Mouse (Mus musculus) adrenal gland, postnatal 10 days (tissue): ENCODE results near the gene Evx2. TPM values are rescaled to one million over a fixed set of nuclear protein-coding genes. Genes with fewer than 3 reads are reported as not detected.

Experiments used
- DNase-seq: peaks from one replicate; pipeline ENCODE4 v3.0.0; 2021; ENCODE audit warnings: mixed read lengths
- long read RNA-seq, 2 experiments: library from polyadenylated mRNA; stranded (forward); transcript quantifications; one replicate each; pipeline ENCODE4 v2.0.0; 2021
- total RNA-seq, 2 experiments: library from RNA; stranded (reverse); gene quantifications; 2 replicates each; pipeline ENCODE4 v1.2.3; 2021

Gene Evx2
- total RNA-seq, result not detected
- long read RNA-seq, experiment 1, result 0 reads
- long read RNA-seq, experiment 2, result 0 reads

DNA sequence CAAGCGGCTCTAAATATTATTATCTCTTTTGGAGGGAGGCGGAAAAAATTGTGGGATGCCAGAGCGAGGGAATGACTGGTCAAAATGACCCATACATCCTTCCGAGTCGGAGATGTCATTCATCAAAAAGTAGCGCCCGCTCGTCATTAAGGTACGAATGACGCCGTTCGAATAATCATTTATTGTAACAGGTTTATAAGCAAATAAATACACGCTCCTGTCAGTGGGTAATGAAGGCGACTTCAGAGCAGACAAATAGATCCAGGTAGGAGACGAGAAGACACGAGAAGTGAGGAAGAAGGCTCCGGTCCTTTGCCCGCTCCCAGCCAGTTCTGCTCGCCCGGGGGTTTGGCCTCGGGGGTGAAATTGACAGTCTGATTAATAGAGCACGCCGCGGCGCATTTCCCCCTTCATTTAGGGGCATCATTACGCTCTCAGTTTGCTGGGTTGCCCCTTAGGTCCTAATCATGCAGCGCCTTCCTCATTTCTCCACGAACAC, at the start of gene Evx2:
Gene Evx2, minus strand, starts transcription at position 51 of the 499 bp plus-strand sequence.
- no peak for DNase-seq

GRCm38 (mm10) chr2:74708676-74709075, 49.3 kb upstream of the Evx2 start:
- peak; percentile 60 for DNase-seq

GRCm38 (mm10) chr2:74707599-74707998, 48.2 kb upstream of the Evx2 start:
- DNase-seq, result peak; percentile 3

DNA sequence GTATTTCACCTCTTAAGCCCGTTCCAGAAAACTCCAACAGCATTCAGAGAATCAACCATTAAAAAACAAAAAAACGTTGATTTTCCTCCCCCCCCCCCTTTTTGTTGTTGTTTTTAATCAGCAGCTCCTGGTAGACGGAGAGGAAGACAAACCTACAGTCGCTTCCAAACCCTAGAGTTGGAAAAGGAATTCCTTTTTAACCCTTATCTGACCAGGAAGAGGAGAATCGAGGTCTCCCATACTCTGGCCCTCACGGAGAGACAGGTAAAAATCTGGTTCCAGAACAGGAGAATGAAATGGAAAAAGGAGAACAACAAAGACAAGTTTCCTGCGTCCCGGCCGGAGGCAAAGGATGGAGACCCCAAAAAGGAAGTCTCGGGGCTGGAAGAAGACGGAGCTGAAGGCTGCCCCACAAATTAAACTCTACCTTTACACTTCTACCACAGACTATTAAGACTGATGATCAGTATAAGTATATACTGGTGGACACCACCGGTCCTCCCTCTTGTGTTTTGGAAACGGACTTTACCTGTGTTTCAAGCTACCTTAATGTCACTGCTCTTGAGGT, 47.1 kb upstream of the Evx2 start:
- no peak for DNase-seq

DNA sequence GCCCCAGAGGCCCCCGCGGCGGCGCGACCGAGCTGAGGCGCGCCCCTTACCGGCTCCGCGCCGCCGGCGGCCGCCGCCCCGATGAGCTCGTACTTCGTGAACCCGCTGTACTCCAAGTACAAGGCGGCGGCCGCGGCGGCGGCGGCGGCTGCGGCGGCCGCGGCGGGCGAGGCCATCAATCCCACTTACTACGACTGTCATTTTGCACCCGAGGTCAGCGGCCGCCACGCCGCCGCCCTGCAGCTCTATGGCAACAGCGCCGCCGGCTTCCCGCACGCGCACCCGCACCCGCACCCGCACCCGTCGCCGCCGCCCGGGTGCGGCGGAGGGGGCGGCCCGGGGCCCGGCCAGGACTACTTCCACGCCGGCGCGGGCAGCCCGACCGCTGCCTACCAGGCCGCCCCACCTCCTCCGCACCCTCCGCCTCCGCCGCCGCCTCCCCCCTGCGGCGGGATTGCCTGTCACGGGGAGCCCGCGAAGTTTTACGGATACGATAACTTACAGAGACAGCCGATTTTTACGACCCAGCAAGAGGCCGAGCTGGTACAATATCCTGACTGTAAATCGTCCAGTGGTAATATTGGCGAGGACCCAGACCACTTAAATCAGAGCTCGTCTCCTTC, 46.2 kb upstream of the Evx2 start:
- peak; percentile 78 for DNase-seq

DNA sequence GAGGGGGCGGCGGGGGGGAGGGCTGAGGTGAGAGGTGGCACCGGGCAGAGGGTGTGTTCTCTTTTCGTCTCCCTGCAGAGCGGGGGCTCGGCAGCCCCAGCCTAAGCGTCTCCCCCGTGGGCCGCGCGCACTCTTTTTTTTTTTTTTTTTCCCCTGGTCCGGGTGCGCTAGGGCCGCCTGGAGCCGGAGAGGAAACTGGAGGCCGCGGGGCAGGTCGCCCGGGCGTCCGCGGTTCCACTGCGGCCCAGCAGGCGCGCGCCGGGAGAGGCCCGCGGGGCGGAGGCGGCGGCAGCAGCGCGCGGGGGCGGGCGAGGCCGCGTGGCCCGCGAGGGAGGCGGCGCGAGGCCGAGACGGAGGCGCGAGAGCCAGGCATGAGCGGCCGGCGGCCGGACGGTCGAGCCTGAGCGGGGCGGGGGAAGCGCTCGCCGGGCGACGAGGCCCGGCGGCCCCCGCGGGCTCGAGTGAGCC, 45.7 kb upstream of the Evx2 start:
- peak; percentile 68 for DNase-seq

DNA sequence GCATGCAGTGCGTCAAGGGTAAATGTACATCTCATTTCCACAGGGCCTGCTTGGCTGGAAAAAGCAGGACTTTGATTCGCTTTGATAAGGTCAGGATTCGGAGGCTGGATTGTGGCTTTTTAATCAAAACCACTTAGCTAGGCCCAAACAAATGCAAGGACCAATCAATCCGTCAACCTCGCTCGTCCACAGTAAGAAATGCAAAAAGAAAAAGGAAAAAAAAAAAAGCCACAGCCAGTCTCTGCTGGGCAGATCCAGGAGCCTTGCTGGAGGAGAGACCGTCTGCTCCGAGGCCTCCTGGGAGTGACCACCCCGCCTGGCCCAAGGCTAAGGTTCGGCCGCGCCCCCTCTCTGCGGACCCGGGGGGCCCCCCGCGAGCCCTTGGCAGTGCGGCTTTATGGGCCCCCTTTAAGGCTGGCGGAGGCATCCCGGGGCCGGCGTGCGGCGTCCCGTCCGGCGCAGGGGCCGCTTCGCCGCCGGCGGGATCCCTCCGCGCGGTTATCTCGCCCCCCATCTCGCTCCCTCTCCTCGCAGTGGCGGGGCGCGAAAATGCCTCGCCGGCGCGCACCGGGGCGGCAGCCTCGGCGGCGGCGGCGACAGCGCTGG, 45.1 kb upstream of the Evx2 start, which contains the start of gene Hoxd8:
Gene Hoxd8, plus strand, starts transcription at position 223 of the 606 bp plus-strand sequence.
- DNase-seq, result peak; percentile 88

DNA sequence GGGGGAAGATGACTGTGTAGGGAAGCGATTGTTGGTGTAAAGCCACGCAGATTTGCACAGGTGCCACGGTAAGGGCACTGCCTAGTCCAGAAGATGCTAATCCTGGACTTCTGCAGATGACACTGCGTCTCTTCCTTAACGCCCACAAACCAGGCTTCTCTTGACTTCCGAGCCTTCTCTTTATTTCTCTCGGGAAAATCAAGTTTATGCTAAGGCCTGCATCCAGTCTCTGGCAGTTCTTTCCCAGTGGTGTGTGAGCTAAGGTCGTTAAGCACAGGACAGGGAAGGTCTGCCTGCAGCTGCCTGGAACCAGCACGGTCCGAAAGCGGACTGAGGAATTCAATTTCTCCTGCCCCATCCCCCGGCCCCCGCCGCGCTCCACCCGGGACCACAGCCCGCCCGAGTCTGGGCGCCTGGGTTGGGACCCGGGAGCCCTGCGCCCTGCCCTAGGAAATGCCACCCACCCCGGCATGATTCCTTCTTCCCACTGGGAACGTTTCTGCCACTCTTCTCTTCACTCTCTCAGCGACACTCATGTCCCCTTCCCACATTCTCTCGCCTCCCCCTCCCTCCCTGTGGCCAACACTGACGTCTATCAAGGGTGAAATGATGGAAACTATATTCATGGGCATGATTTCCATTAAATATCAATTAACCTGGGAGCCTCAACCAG, 44.5 kb upstream of the Evx2 start:
- peak; percentile 23 for DNase-seq

DNA sequence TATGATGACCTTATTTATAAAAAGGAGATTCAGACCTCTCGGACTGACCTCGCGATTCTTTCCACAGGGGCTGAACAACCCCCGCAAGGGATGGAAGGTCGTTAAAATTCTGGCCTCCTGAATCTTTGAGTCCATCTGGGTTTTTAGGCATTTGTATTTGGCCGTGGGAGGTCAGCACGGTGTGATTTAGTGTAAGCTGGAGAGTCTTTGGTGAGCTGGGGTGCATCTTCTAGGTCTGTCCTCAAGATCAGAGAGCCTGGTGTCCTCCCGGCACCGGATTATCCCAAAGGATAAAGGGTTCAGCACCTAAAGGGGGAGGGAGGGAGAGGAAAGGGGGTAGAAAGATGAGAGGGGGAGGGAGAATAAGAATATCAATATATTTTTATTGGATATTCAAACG, 44.0 kb upstream of the Evx2 start:
- DNase-seq, result no peak

DNA sequence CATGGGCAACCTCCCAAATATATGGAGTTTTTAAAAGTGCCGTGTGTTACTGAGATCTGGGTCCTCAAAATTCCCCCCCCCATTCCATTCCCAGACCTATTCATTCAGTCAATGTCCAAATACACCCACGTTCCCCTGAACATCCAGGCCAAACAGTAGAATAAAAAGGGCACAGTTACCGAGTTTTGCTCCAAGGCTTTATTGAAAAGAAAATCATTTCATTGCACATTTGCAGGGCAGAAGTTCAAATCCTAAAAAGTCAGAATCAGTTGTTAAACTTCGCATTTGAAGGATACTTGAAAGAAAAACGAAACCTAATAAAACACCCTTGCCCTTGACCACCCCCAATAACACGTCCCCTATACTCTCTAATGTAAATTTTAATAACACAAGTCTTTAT, 43.5 kb upstream of the Evx2 start:
- DNase-seq, result no peak

DNA sequence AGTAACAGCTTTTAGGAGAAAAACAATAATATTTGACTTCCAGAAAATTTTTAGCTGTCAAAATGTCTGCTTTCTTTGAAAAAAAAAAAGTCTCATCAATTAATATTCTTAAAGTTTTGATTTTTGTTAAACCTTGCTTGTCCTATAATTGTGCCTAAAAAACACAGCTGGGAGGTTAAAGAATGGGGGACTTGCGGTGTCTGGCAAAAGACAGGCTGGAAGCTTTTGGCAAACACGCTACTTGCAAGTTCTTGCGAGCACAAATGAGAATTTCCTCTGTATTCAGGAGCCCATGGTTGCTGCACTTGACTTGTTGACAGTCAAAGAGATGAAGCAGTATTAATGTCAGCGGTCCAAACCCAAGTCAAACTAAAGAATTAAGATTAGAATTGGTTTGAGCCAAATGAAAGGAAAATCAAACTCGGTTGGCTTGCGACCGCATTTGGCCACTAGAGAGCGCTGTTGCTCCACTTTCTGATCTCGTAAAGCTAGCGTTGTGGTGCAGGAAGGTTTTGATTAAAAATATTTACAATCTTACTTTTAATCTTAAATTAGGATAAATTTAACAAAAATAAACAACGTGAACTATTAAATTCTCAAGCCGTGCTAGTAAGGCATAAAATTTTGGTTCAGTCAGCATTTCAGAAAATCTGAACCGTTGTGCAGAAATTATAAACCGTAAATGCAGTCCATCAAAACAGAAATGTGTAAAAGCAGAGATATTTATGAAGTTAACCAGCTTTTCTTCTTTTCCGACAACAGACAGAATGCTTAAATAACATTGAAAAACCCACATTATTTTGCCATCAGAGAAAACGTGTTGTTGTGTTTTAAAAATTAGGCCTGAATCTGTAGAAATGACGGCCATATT, 42.8 kb upstream of the Evx2 start:
- DNase-seq, result peak; percentile 90

DNA sequence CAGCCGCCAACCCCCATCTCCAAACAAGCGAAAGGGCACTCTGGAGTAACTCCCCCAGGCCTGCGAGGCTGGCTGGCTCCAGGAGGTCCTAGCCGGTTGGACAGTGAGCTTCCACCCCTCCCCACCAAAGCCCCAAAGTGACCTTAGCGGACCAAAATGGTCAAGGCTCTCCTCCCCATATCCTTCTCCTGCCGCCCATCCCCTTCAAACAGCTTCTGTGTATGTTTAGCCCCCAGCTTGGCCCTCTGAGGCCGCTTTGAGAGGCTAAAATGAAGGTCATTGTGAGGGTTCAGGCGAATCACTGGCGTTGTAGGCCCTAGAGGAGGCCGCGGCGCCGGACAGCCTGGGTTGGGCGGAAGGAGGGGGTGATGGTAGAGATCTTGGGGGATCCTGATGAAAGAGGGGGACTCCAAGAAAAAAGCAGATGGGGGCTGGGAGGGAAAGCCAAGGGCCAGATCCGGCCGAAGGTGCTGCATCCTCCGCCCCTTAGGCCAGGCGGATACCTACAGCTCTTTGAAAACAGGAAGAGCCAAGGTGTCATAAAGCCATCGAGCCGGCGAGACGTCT, 41.3 kb upstream of the Evx2 start:
- DNase-seq, result no peak

DNA sequence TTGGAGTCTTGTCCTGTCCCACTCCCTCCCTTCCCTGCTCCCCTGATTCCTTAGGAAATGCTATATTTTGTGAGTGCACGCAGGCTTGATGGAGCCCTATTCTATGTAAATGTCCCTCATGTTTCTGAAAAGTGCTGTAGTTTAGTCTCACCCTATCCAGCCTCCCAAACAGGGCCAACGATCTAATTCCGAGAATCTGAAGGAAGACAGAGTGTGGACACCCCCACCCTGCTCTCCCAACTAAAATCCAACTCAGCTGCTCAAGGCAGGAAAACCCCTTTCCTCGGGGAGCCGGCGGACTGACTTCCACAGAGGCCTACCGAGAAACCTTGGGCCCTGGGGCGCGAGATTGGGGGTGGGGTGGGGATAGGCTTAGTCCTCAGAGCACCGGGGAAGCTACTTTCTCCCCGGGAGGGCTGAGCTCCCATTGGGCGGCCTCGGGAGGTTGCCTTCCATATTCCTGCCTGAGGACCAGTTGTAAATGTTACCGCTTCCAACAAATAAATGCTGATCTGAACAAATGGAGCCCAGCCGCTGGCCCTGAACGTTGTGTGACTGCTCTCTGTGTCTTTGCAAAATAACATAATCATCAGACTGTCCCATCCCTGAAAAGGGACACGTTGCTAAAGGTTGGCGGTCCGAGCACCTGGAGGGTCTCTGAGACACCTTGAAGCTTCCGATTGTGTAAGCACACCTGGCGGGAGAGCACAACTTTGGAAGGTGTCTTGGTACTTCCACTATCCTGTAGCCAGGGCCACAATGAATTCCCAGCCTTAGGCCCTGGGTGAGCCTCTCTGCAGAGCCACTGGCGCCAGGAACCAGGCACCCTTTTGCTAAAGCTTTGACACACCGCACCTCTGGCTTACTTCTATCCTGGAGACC, 40.5 kb upstream of the Evx2 start:
- DNase-seq, result no peak

- DNase-seq, result no peak
Measured at GRCm38 (mm10) chr2:74699053-74699430, 39.7 kb upstream of the Evx2 start.

DNA sequence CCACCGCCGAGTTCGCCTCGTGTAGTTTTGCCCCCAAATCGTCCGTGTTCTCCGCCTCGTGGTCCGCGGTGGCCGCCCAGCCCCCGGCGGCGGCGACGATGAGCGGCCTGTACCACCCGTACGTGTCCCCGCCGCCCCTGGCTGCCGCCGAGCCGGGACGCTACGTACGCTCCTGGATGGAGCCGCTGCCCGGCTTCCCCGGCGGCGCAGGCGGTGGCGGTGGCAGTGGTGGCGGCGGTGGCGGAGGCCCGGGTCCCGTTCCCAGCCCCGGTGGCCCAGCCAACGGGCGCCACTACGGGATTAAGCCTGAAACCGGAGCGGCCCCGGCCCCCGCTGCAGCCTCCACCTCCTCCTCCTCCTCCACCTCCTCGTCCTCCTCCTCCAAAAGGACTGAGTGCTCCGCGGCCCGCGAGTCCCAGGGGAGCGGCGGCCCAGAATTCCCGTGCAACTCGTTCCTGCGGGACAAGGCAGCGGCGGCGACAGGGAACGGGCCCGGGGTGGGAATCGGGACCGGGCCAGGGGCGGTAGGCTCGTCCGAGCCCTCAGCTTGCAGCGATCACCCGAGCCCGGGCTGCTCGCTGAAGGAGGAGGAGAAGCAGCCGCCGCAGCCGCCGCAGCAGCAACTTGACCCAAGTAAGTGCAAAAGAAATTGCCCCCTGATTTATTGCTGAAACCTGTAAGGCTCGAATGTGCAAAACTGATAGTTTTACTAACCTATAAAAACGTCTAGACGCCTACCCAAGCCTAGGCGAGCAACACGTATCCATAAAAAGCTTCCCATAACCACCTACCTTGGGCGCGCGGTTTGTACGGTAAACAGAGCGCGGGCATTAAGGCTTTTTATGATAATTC, 39.1 kb upstream of the Evx2 start:
- peak; percentile 49 for DNase-seq

DNA sequence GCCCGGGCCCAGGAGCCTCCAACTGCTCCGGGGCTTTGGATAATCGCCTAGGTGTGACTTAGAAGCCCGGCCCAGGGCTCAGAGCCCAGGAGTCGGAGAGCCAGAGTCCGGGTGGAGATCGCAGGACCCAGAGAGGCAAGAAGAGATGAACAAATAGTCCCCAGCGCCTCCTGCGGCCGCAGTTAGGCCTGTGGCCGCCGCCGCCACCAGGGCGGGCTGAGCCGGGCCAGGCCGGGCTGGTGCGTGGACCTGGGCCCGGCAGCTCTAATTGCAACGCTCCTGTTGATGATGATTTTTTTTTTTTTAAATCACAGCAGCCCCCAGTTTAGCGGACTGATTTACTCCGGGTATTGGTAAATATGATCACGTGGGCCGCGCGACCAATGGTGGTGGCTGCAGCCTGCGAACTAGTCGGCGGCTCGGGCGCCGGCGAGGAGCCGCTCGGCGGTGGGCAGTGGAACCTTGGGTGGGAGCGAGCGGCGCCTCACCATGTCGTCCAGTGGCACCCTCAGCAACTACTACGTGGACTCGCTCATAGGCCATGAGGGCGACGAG, 38.3 kb upstream of the Evx2 start, which contains the start of gene Hoxd9:
Gene Hoxd9, plus strand, starts transcription at position 161 of the 555 bp plus-strand sequence.
- peak; percentile 78 for DNase-seq

- DNase-seq, result no peak
Measured at GRCm38 (mm10) chr2:74696442-74697335, 37.3 kb upstream of the Evx2 start.
